Comparison of ENCODE assay signal across 29 mouse cellular contexts in genomic region chr9:31404311-31404710, GRCm38 (mm10). TPM values are rescaled to one million over a fixed set of nuclear protein-coding genes. Genes with fewer than 3 reads are reported as not detected.
"Had no signal": no experiment of that assay in that cellular context is flagged by ENCODE, and none has a peak within 500 bp of the region (broad histone marks: within the 10 kb centered on the region; RNA-seq: fewer than 3 reads in every experiment).

No protein-coding gene starts in this region.

- H3K27ac ChIP-seq: limb, embryonic 10.5 days; limb, embryonic 13.5 days; liver, embryonic 12.5 days; lung, embryonic 15.5 days; neural tube, embryonic 12.5 days; neural tube, embryonic 15.5 days; stomach, postnatal 0 days had no signal

- H3K9me3 ChIP-seq: limb, embryonic 10.5 days; limb, embryonic 13.5 days; liver, embryonic 12.5 days; lung, embryonic 15.5 days; neural tube, embryonic 12.5 days; neural tube, embryonic 15.5 days had no signal

- H3K4me2 ChIP-seq: limb, embryonic 13.5 days; liver, embryonic 12.5 days; lung, embryonic 15.5 days; midbrain, embryonic 11.5 days; neural tube, embryonic 12.5 days; neural tube, embryonic 15.5 days had no signal

- DNase-seq: kidney, adult 18-20 months; kidney, adult 9 months; kidney, postnatal 14 days; kidney, postnatal 4 days; layer of hippocampus, postnatal 36 days; liver; lung, postnatal 10 days; lung, postnatal 4 days; midbrain, embryonic 14.5 days; right cerebral cortex, adult 18-20 months; right cerebral cortex, postnatal 14 days; right cerebral cortex, postnatal 4 days; thymus, adult 2 months; thymus, postnatal 14 days; thymus, postnatal 4 days had no signal

- ATAC-seq: liver, embryonic 12.5 days had no signal

- H3K4me3 ChIP-seq: limb, embryonic 10.5 days; limb, embryonic 13.5 days; liver, embryonic 12.5 days; lung, embryonic 15.5 days; neural tube, embryonic 12.5 days; neural tube, embryonic 15.5 days had no signal

- H3K9ac ChIP-seq: limb, embryonic 13.5 days; liver, embryonic 12.5 days; lung, embryonic 15.5 days; neural tube, embryonic 12.5 days; neural tube, embryonic 15.5 days had no signal

- H3K4me1 ChIP-seq: limb, embryonic 10.5 days; limb, embryonic 13.5 days; liver, embryonic 12.5 days; lung, embryonic 15.5 days; neural tube, embryonic 12.5 days; neural tube, embryonic 15.5 days had no signal

- H3K27me3 ChIP-seq: limb, embryonic 13.5 days; liver, embryonic 12.5 days; lung, embryonic 15.5 days; neural tube, embryonic 12.5 days; neural tube, embryonic 15.5 days had no signal

RNA-seq across cellular contexts. Expression of gene Tmem45b, which starts 60.0 kb away (rescaled TPM):
- total RNA-seq: layer of hippocampus, adult 18-20 months; layer of hippocampus, postnatal 10 days; layer of hippocampus, postnatal 36 days; left cerebral cortex, adult 8-10 months; left cerebral cortex, postnatal 14 days; megakaryocyte progenitor cell, adult 5-6 weeks; megakaryocyte-erythroid progenitor cell, adult 5-6 weeks had no signal
- polyA plus RNA-seq: limb, embryonic 10.5 days; limb, embryonic 13.5 days; liver, embryonic 12.5 days; neural tube, embryonic 12.5 days had no signal
